Mouse (Mus musculus) lung, postnatal 0 days (tissue): ENCODE measurements at regions not wholly inside any gene's neighbourhood (a gene's known extent, or its start where the extent isn't known, plus 50 kb on each side); places are given as distances from the start of the nearest gene placed in this dataset.

ENCODE experiments used
- ATAC-seq: fragments of 200-750 bp; cut with Nextera tagmentation; 2 replicates; pipeline ENCODE4 v1.8.0; 2017; ENCODE audit warnings: moderate library complexity
- DNase-seq: peaks from one replicate; pipeline ENCODE4 v3.0.0-alpha.2; 2016; ENCODE audit warnings: low spot score
- H3K27ac ChIP-seq: fragments of 300-500 bp; sonication (generic); 2 replicates; pipeline ENCODE4 v1.5.1; 2014; ENCODE audit warnings: antibody characterized with exemption, mild to moderate bottlenecking, low read length, mixed read lengths
- H3K27me3 ChIP-seq: fragments of 300-500 bp; sonication (generic); replicated peaks from 2 replicates; pipeline ENCODE4 v1.6.1; 2014; ENCODE audit warnings: low read length, mixed read lengths; ENCODE audit not compliant: insufficient read depth
- H3K36me3 ChIP-seq: fragments of 300-500 bp; sonication (generic); 2 replicates; pipeline ENCODE4 v1.6.1; 2014; ENCODE audit warnings: low read length, mixed read lengths; ENCODE audit not compliant: insufficient read depth
- H3K4me1 ChIP-seq: fragments of 300-500 bp; sonication (generic); 2 replicates; pipeline ENCODE4 v1.6.1; 2014; ENCODE audit warnings: antibody characterized with exemption, low read depth, low read length, mixed read lengths; ENCODE audit not compliant: insufficient read depth
- H3K4me2 ChIP-seq: fragments of 300-500 bp; sonication (generic); replicated peaks from 2 replicates; pipeline ENCODE4 v1.6.1; 2014; ENCODE audit warnings: low read depth, mild to moderate bottlenecking, low read length, moderate library complexity, mixed read lengths
- H3K4me3 ChIP-seq: fragments of 300-500 bp; sonication (generic); 2 replicates; pipeline ENCODE4 v1.5.1; 2014; ENCODE audit warnings: low read depth, low read length
- H3K9ac ChIP-seq: fragments of 300-500 bp; sonication (generic); replicated peaks from 2 replicates; pipeline ENCODE4 v1.6.1; 2014; ENCODE audit warnings: low read depth, mild to moderate bottlenecking
- H3K9me3 ChIP-seq: fragments of 300-500 bp; sonication (generic); 2 replicates; pipeline ENCODE4 v1.6.1; 2016; ENCODE audit warnings: low read length, mixed read lengths
- CTCF ChIP-seq: IDR thresholded peaks from 2 replicates; pipeline ENCODE4 v1.5.1; 2016; ENCODE audit warnings: antibody characterized with exemption, mild to moderate bottlenecking
- EP300 ChIP-seq: IDR thresholded peaks from 2 replicates; pipeline ENCODE4 v1.6.1; 2016; ENCODE audit warnings: antibody characterized with exemption, mild to moderate bottlenecking, control low read depth
- WGBS: fragments of 180-500 bp; shearing (Covaris S2); extraction: QIAGEN DNeasy Blood & Tissue Kit; methylation state at CpG from one replicate; pipeline ENCODE4 v1.1.7; 2014; 5-methylcytosine and 5-hydroxymethylcytosine counted together

DNA sequence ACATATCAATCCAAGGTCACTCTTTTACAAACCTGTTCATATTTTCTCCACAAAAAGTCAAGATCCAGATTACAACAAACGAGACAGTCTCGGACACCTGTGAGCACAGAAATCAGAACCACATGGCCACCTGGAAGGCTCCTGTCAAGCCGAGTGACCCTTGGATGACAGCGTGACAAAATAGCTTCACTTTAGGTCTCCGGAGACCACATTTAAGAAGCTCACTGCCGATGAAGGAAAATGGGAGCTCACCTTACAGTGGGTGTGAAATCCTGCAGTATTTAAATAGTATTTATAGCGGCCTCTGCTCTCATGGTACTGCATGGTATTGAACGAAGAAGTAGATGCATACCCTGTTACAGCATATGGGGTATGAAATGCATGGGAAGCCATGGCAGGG is 144.3 kb downstream of the Gm11011 start:
- Histone ChIP-seq H3K9me3 (no peaks in the 10 kb centered on the region), H3K4me2 (no peak overlapping the region), H3K27me3 (no peaks in the 10 kb centered on the region), H3K4me3 (no peak overlapping the region), H3K27ac (no peak overlapping the region), H3K36me3 (no peaks in the 10 kb centered on the region), H3K9ac (no peak overlapping the region), H3K4me1 (no peaks in the 10 kb centered on the region)
- ATAC-seq (no peak), DNase-seq (no peak)
- TF ChIP-seq EP300 = no peak
- TF ChIP-seq CTCF = no peak
- WGBS = 88% methylated on average over 8 of the region's 8 CpGs

DNA sequence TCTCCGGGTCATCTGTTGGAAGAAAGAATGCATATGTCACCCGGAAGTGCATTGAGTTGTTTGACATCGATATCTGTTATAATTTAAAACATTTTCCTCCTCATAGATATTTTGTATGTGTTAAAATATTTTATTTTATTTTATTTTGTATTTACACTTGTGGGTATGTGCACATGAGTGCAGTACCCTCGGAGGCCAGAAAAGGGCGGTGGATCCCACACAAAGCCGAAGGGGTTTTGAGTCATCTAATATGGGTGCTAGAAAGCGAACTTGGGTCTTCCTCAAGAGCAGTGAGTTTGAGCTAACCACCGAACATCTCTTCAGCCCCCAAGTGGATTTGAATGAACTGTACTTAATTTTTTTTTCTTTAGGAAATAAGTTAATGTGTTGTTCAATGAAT is 156.0 kb downstream of the Gm11011 start:
- Histone ChIP-seq H3K36me3 (no peaks in the 10 kb centered on the region), H3K9ac (no peak overlapping the region), H3K4me3 (no peak overlapping the region), H3K4me2 (no peak overlapping the region), H3K27ac (no peak overlapping the region), H3K4me1 (no peaks in the 10 kb centered on the region), H3K9me3 (no peaks in the 10 kb centered on the region), H3K27me3 (no peaks in the 10 kb centered on the region)
- WGBS = 94% methylated on average over 8 of the region's 8 CpGs
- DNase-seq (no peak), ATAC-seq (no peak)
- no peak for TF ChIP-seq EP300
- no peak for TF ChIP-seq CTCF

DNA sequence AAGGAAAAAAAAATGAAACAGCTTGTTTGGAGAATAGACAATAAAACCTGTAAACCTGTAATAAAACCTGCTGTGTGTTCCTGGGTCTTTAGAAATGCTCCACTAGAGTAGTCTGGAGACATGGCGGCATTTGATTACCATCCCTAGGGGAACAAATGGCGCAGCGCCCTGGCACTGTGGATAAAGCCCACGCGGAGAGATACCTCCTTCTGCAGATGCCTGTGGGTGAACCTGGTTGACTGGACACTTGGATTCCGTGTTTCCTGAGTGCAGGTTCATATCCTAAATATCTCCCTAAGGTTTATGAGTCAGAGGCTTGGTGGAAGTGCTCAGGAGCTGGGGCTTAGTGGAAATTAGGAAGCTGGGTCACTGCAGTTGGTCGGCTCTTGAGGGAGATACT is 158.1 kb downstream of the Gm11011 start:
- ATAC-seq (no peak), DNase-seq (no peak)
- Histone ChIP-seq H3K27ac (no peak overlapping the region), H3K9me3 (no peaks in the 10 kb centered on the region), H3K9ac (no peak overlapping the region), H3K4me3 (no peak overlapping the region), H3K4me2 (no peak overlapping the region), H3K4me1 (no peaks in the 10 kb centered on the region), H3K27me3 (no peaks in the 10 kb centered on the region), H3K36me3 (no peaks in the 10 kb centered on the region)
- no peak for TF ChIP-seq EP300
- WGBS = 88% methylated on average over 7 of the region's 7 CpGs

DNA sequence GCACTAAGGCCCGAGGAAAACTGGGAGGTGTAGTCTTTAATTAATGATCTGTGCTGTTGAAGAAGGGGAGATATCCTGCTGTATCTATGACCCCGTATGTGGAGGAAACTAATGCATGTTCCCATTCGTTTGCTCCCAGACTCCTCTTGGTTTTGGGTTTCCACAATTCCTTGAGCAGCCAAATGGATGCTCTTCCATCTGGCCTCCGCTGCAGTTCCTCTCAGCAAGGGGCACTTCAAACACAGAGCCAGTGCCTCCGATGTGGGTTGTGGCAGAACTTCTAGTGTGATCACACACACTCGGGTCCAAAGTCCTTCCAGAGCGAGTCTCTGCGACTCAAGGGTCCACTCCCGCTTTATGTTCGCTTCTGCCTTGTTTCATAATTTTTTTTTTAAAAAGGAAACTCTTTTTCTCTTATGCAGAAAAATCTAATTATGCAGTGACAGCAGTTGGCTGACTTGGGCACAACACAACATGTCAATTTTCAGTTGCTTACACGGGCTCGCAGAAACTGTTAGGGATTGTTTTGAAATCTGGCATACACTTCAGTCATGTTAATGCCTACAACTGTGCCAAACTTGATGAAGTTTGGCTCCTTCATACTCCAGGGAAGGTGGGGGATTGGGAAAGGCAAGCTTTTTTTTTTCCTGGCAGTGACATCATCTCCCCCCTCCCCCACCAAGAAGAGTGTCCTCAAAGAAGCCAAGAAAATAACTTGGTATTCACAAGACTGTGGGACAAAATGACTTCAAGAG is 163.2 kb downstream of the Gm11011 start:
- H3K4me2 ChIP-seq = peak overlapping the region; percentile 14; the same call in 1 of the 2 replicates
- H3K27ac ChIP-seq = no peak overlapping the region
- TF ChIP-seq EP300 = peak; percentile 47
- no peak for TF ChIP-seq CTCF
- 58% methylated on average over 12 of the region's 12 CpGs for WGBS
- H3K27me3 ChIP-seq = no peaks in the 10 kb centered on the region
- no peaks in the 10 kb centered on the region for H3K4me1 ChIP-seq
- H3K9ac ChIP-seq = no peak overlapping the region
- ATAC-seq (peak; percentile 49), DNase-seq (peak; percentile 64)
- H3K36me3 ChIP-seq = no peaks in the 10 kb centered on the region
- no peaks in the 10 kb centered on the region for H3K9me3 ChIP-seq
- no peak overlapping the region for H3K4me3 ChIP-seq

DNA sequence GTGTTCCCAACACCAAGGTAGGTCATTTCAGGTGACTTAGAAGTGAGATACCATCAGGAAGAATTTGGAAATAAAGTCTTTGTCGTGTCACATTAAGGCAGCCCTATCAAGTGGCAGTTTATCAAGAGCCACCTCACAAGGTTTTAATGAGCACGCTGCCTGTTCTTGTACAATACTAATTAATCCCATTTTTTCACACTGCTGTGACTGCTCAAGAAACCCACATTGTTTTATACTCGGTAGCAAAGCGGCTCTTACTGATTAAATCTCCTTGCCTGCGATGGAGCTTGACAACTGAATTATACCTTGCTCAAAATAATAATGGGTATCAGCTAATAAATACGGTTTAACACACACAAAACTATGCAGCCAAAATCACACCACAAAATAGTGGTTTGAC is 175.2 kb downstream of the Gm11011 start:
- no peak for DNase-seq
- H3K27ac ChIP-seq = no peak overlapping the region
- no peaks in the 10 kb centered on the region for H3K9me3 ChIP-seq
- no peak overlapping the region for H3K9ac ChIP-seq
- no peaks in the 10 kb centered on the region for H3K27me3 ChIP-seq
- no peak overlapping the region for H3K4me2 ChIP-seq
- WGBS = 75% methylated on average over 6 of the region's 6 CpGs
- H3K4me3 ChIP-seq = no peak overlapping the region
- TF ChIP-seq EP300 = no peak
- TF ChIP-seq CTCF = no peak
- no peaks in the 10 kb centered on the region for H3K4me1 ChIP-seq
- H3K36me3 ChIP-seq = no peaks in the 10 kb centered on the region
- ATAC-seq = no peak

DNA sequence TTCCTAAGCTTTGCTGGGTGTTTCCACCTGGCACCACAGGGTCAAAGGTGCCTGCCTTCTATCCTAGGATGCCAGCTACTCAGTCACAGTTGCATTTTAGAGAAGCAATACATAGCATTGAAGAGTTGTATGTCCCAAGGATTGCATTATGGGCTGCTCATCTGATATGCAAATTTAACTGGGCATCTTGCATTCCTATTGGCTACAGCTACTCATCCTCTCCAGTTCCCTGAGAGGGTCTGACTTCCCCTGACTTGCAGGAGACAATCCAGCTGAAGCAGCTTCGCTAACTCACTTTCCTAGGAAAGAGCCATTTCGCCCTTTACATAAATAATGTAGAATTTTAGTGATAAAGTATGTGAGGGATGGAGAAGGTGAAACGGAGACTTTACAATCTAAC is 177.5 kb downstream of the Gm11011 start:
- no peak overlapping the region for H3K4me2 ChIP-seq

More for the DNA sequence above, 177.5 kb downstream of the Gm11011 start:
- H3K4me3 ChIP-seq = no peak overlapping the region
- DNase-seq = no peak
- no peaks in the 10 kb centered on the region for H3K9me3 ChIP-seq
- no peak overlapping the region for H3K9ac ChIP-seq
- WGBS = 26% methylated on average over 3 of the region's 3 CpGs
- TF ChIP-seq EP300 (no peak), CTCF (no peak)
- H3K27ac ChIP-seq = no peak overlapping the region
- H3K4me1 ChIP-seq = no peaks in the 10 kb centered on the region
- ATAC-seq = no peak
- no peaks in the 10 kb centered on the region for H3K36me3 ChIP-seq
- no peaks in the 10 kb centered on the region for H3K27me3 ChIP-seq
